1 mouse cellular context compared by ENCODE assay signal in genomic region chr16:16870617-16871331, GRCm38 (mm10).
A peak's percentile ranks its signal among the peaks of the same experiment; 100 is the strongest.
TF ChIP-seq lines count a peak whose summit lies in the region.

Top3b (plus strand) TSS chr16:16870736.
Vpreb1 (minus strand) TSS chr16:16870843.

TF ChIP-seq in CH12.LX, 34 proteins besides CTCF, POLR2A, EP300 and RAD21 (continued from another document):
- TF ChIP-seq KAT2A (IDR thresholded peaks at IDR 0.05; ENCODE audit: insufficient replicate concordance, low read length) (peak; percentile 93), CHD1 (IDR thresholded peaks at IDR 0.05; ENCODE audit: low read depth, low read length) (peak; percentile 48; the same call in 1 of the 2 replicates), SIN3A (IDR thresholded peaks at IDR 0.05; ENCODE audit: low read length) (peak; percentile 96; the same call in 1 of the 2 replicates), POLR2AphosphoS2 (IDR thresholded peaks at IDR 0.05; ENCODE audit: low read depth, low read length) (0 out of 2 replicates have a peak, but pooled peaks have one; percentile 64), MXI1 (IDR thresholded peaks at IDR 0.05; ENCODE audit: low read depth, low read length) (peak; percentile 92; the same call in 1 of the 2 replicates), MEF2A (IDR thresholded peaks at IDR 0.05; ENCODE audit: borderline replicate concordance, low read depth, low read length) (peak; percentile 94), BHLHE40 (IDR thresholded peaks at IDR 0.05; ENCODE audit: low read depth, low read length) (peak; percentile 55; the same call in 1 of the 2 replicates), MAFK (IDR thresholded peaks at IDR 0.05; ENCODE audit: insufficient replicate concordance, low read length) (peak; percentile 48; the same call in 1 of the 2 replicates), MAZ (IDR thresholded peaks at IDR 0.05; ENCODE audit: low read depth, low read length) (peak; percentile 97), RCOR1 (conservative IDR thresholded peaks at IDR 0.05; ENCODE audit: low read depth, low read length) (peak; percentile 88), JUN (IDR thresholded peaks at IDR 0.05; ENCODE audit: insufficient read depth, low read depth, low read length) (no peak), E2F4 (IDR thresholded peaks at IDR 0.05; ENCODE audit: insufficient replicate concordance, low read depth, low read length) (no peak), NRF1 (IDR thresholded peaks at IDR 0.05; ENCODE audit: low read depth, low read length) (peak; percentile 72), ZMIZ1 (IDR thresholded peaks at IDR 0.05; ENCODE audit: low read depth, low read length) (peak; percentile 95), UBTF (IDR thresholded peaks at IDR 0.05; ENCODE audit: low read depth, low read length) (peak; percentile 96), USF2 (conservative IDR thresholded peaks at IDR 0.05; ENCODE audit: low read depth, low read length) (no peak), GABPA (IDR thresholded peaks at IDR 0.05; ENCODE audit: insufficient replicate concordance, low read depth, low read length) (peak; percentile 44; the same call in 1 of the 2 replicates), JUND (conservative IDR thresholded peaks at IDR 0.05; ENCODE audit: low read depth, low read length) (peak; percentile 37; the same call in 1 of the 2 replicates), PAX5 (IDR thresholded peaks at IDR 0.05; ENCODE audit: low read length) (no peak)
